Mouse (Mus musculus) adrenal gland, postnatal 4 days (tissue): ENCODE results near the gene Arid3b. TPM values are rescaled to one million over a fixed set of nuclear protein-coding genes. Genes with fewer than 3 reads are reported as not detected.
A peak's percentile ranks its signal among the peaks of the same experiment; 100 is the strongest.
"Not testable (repeated sequence)": the region's sequence is repeated elsewhere in the genome, so short reads cannot be mapped to it uniquely, and the experiment has no call there.

ENCODE experiments used
- DNase-seq, 2 experiments: peaks; one replicate each; pipeline ENCODE4 v3.0.0; 2021 to 2022; ENCODE audit warnings: low spot score in 2 of 2, mixed read lengths in 2 of 2
- long read RNA-seq, 2 experiments: library from polyadenylated mRNA; stranded (forward); transcript quantifications; one replicate each; pipeline ENCODE4 v2.0.0; 2021
- total RNA-seq, 2 experiments: library from RNA; stranded (reverse); gene quantifications; 2 replicates each; pipeline ENCODE4 v1.2.3; 2021

The Arid3b gene
- total RNA-seq: 1 to 10 TPM; 4.1 to 6.3 TPM
- long read RNA-seq, experiment 1, partial matches to known transcripts: 1 of 3 reads
- long read RNA-seq, experiment 1, other reads (novel, unspliced or antisense): 1 of 3 reads
- long read RNA-seq, experiment 2, partial matches to known transcripts: 1 of 3 reads
- long read RNA-seq, experiment 2, other reads (novel, unspliced or antisense): 2 of 3 reads

- DNase-seq: peak; percentile 63 to 87
Observed at GRCm38 (mm10) chr9:57836581-57837170, at the start of gene Arid3b. TSS of gene Arid3b (minus strand) at chr9:57836793.

- no peak for DNase-seq
Observed at GRCm38 (mm10) chr9:57883413-57883812, 46.8 kb upstream of the Arid3b start.

GRCm38 (mm10) chr9:57881781-57882180 is 45.2 kb upstream of the Arid3b start:
- DNase-seq: not testable (repeated sequence)

- no peak for DNase-seq
Observed at GRCm38 (mm10) chr9:57880278-57880677, 43.7 kb upstream of the Arid3b start.

- DNase-seq: no peak
Observed at GRCm38 (mm10) chr9:57879213-57879612, 42.6 kb upstream of the Arid3b start.

GRCm38 (mm10) chr9:57874994-57875393 is 38.4 kb upstream of the Arid3b start:
- no peak for DNase-seq

GRCm38 (mm10) chr9:57874134-57874533 is 37.5 kb upstream of the Arid3b start:
- no peak for DNase-seq

- no peak for DNase-seq
Observed at GRCm38 (mm10) chr9:57870273-57870816, 33.8 kb upstream of the Arid3b start.

- no peak for DNase-seq
Observed at GRCm38 (mm10) chr9:57868767-57869166, 32.2 kb upstream of the Arid3b start.

- DNase-seq: no peak
Observed at GRCm38 (mm10) chr9:57867880-57868279, 31.3 kb upstream of the Arid3b start.

- no peak for DNase-seq
Observed at GRCm38 (mm10) chr9:57867236-57867635, 30.6 kb upstream of the Arid3b start.

GRCm38 (mm10) chr9:57866530-57866929 is 29.9 kb upstream of the Arid3b start:
- DNase-seq: no peak

- no peak for DNase-seq
Observed at GRCm38 (mm10) chr9:57864336-57864735, 27.7 kb upstream of the Arid3b start.

GRCm38 (mm10) chr9:57861951-57862471 is 25.4 kb upstream of the Arid3b start:
- DNase-seq: peak in 1 of 2 experiments; percentile 22

- DNase-seq: no peak
Observed at GRCm38 (mm10) chr9:57856456-57856855, 19.9 kb upstream of the Arid3b start.

- no peak for DNase-seq
Observed at GRCm38 (mm10) chr9:57854280-57854679, 17.7 kb upstream of the Arid3b start.

GRCm38 (mm10) chr9:57839032-57839431 is 2.4 kb upstream of the Arid3b start:
- DNase-seq: no peak

GRCm38 (mm10) chr9:57835841-57836514 is 615 bp downstream of the Arid3b start:
- DNase-seq: no peak

GRCm38 (mm10) chr9:57834629-57835417 is 1.8 kb downstream of the Arid3b start:
- DNase-seq: no peak

- no peak for DNase-seq
Observed at GRCm38 (mm10) chr9:57833762-57834471, 2.7 kb downstream of the Arid3b start.
